Mouse (Mus musculus) hindbrain, embryonic 15.5 days (tissue): Measurements from ENCODE around the gene Gga3. TPM values are rescaled to one million over a fixed set of nuclear protein-coding genes. Genes with fewer than 3 reads are reported as not detected.

Experiments
- ATAC-seq: fragments of 200-750 bp; cut with Nextera tagmentation; 2 replicates; pipeline ENCODE4 v1.8.0; 2017; ENCODE audit warnings: low read depth, moderate number of reproducible peaks, moderate TSS enrichment; ENCODE audit not compliant: low FRiP score
- H3K27ac ChIP-seq: fragments of 300-500 bp; sonication (generic); replicated peaks from 2 replicates; pipeline ENCODE4 v1.5.1; 2015; ENCODE audit warnings: mild to moderate bottlenecking, inconsistent platforms
- H3K27me3 ChIP-seq: fragments of 300-500 bp; sonication (generic); 2 replicates; pipeline ENCODE4 v1.6.1; 2015; ENCODE audit warnings: control low read depth, inconsistent platforms
- H3K36me3 ChIP-seq: fragments of 300-500 bp; sonication (generic); 2 replicates; pipeline ENCODE4 v1.6.1; 2015; ENCODE audit warnings: control low read depth, inconsistent platforms
- H3K4me1 ChIP-seq: fragments of 300-500 bp; sonication (generic); replicated peaks from 2 replicates; pipeline ENCODE4 v1.6.1; 2015; ENCODE audit warnings: control low read depth, inconsistent platforms
- H3K4me2 ChIP-seq: fragments of 300-500 bp; sonication (generic); 2 replicates; pipeline ENCODE4 v1.6.1; 2015; ENCODE audit warnings: moderate library complexity, mild to moderate bottlenecking, inconsistent platforms
- H3K4me3 ChIP-seq: fragments of 300-500 bp; sonication (generic); 2 replicates; pipeline ENCODE4 v1.5.1; 2015; ENCODE audit warnings: mild to moderate bottlenecking, inconsistent platforms
- H3K9ac ChIP-seq: fragments of 300-500 bp; sonication (generic); 2 replicates; pipeline ENCODE4 v1.6.1; 2015; ENCODE audit warnings: inconsistent platforms
- H3K9me3 ChIP-seq: fragments of 300-500 bp; sonication (generic); 2 replicates; pipeline ENCODE4 v1.6.1; 2016; ENCODE audit warnings: control low read depth, inconsistent platforms
- WGBS: fragments of 180-500 bp; shearing (Covaris S2); methylation state at CpG from one replicate; pipeline ENCODE4 v1.1.7; 2015; 5-methylcytosine and 5-hydroxymethylcytosine counted together
- polyA plus RNA-seq: library from polyadenylated mRNA; unstranded; fragments of >200 nt; fragmentation: Nextera tagmentation; extraction: Ambion mirVana; gene quantifications from 2 replicates; pipeline ENCODE4 v1.2.1, GENCODE M21; 2015

Gga3 gene
- polyA plus RNA-seq, 1 experiment from 2014 or later, result 38.1 TPM

DNA sequence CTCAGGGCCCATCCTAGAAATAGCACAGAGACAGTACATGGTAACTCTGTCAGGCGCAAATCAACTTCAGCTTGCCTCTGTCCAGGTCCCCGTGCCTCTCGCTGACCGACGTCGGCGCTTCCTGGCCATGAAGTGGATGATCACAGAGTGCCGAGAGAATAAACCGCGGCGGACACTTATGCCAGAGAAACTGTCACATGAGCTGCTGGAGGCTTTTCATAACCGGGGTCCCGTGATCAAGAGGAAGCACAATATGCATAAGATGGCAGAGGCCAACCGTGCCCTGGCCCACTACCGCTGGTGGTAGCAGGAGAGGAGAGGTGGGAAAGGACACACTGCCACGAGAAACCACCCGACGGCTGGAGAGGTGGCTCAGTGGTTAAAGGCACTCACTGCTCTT, 2.9 kb upstream of the Gga3 start:
- 96% methylated on average over 18 of the region's 18 CpGs for WGBS
- no peak for ATAC-seq

DNA sequence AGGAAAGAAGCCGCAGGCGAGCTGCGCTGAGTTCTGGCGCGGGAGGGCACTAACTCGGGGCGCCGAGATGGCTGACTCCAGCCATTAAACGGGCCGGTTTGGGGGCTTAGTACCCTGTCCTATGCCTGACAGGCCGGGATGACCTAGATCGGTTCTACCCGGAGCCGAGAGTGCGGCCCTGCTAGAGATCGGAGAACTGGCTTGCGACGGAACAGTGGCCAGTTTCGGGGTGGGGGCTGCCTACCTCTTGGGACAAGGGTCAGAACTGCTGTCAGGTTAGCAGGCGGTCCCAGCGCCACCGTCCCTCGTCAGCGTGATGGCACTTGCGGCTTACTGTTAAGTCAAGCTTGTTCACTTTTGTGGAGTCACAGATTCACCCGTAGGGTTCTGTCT, 449 bp upstream of the Gga3 start:
- Histone ChIP-seq H3K4me1 (peaks cover 31% of the 10 kb centered on the region), H3K36me3 (peaks cover 27% of the 10 kb centered on the region), H3K4me3 (peak overlapping the region; percentile 72), H3K27ac (peak overlapping the region; percentile 97), H3K4me2 (peak overlapping the region; percentile 80), H3K9me3 (no peaks in the 10 kb centered on the region), H3K27me3 (no peaks in the 10 kb centered on the region), H3K9ac (peak overlapping the region; percentile 82)
- under 1% methylated on average over 26 of the region's 26 CpGs for WGBS
- ATAC-seq, result peak; percentile 29

More for the DNA sequence above, 2.9 kb upstream of the Gga3 start:
- Histone ChIP-seq H3K4me1 (peaks cover 33% of the 10 kb centered on the region), H3K4me3 (no peak overlapping the region), H3K27ac (no peak overlapping the region), H3K9ac (no peak overlapping the region), H3K9me3 (no peaks in the 10 kb centered on the region), H3K36me3 (peaks cover 29% of the 10 kb centered on the region), H3K4me2 (no peak overlapping the region), H3K27me3 (no peaks in the 10 kb centered on the region)

DNA sequence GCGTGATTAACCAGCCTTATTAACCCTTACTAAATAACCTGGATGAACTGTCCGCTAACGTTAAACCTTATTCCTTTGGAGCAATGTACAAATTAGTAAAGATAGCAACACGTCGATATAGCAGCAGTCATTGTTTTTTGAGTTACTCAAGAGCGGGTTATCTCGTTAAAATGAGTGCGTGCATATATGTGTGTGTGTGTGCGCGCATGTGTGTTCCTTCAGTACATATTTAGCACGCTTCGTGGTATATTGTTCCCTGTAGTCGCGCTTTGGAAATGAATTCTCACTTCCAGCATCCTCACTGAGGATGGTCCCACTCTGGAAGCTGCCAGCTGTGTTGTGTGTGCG, 749 bp downstream of the Gga3 start:
- Histone ChIP-seq H3K9ac (peak overlapping the region; percentile 82), H3K4me3 (peak overlapping the region; percentile 72), H3K4me1 (peaks cover 31% of the 10 kb centered on the region), H3K9me3 (no peaks in the 10 kb centered on the region), H3K4me2 (peak overlapping the region; percentile 80), H3K27ac (peak overlapping the region; percentile 97), H3K27me3 (no peaks in the 10 kb centered on the region), H3K36me3 (peaks cover 29% of the 10 kb centered on the region)
- no peak for ATAC-seq
- 5% methylated on average over 15 of the region's 15 CpGs for WGBS

DNA sequence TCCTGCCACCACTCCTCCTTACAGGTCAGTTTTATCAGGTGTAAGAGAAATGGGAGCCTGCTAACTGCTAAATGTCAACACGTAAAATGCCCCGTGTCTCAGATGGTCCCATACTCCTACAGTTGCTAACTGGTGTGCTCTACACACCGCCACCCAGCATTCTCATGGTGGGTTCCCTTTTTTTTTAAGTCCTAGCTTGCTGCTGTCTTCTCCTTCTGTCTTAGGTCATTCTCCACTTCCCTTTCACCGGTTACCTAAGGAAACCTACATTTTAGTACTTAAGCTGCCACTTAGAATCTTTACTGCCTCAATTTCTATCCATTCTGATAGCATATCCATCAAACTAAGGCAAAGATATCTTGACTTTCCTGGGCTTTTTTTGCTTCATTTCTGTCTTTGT, 2.7 kb downstream of the Gga3 start:
- WGBS, result 92% methylated on average over 4 of the region's 4 CpGs
- H3K9me3 ChIP-seq, result no peaks in the 10 kb centered on the region
- peaks cover 31% of the 10 kb centered on the region for H3K4me1 ChIP-seq
- H3K9ac ChIP-seq, result no peak overlapping the region
- no peak overlapping the region for H3K27ac ChIP-seq
- H3K27me3 ChIP-seq, result no peaks in the 10 kb centered on the region
- no peak overlapping the region for H3K4me3 ChIP-seq
- peaks cover 17% of the 10 kb centered on the region for H3K36me3 ChIP-seq
- ATAC-seq, result no peak
- H3K4me2 ChIP-seq, result no peak overlapping the region

DNA sequence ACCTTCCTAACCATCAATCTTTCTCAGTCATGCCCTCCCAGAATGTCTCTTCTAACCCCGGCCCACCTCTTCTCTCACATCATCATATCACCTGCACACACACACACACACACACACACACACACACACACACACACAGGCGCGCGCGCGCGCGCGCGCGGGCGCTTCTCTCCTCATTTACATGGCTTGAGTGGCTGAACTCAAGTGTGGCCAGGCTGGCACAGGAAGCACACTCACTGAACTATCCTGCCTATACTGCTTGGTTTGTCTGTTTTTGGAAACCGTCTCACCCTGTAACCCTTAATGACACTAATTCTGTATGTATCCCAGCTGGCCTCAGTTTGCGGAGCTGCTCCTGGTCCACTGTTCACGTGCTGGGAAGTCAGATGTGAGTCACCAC, 3.1 kb downstream of the Gga3 start:
- H3K4me3 ChIP-seq, result no peak overlapping the region
- no peaks in the 10 kb centered on the region for H3K27me3 ChIP-seq
- no peak overlapping the region for H3K4me2 ChIP-seq
- ATAC-seq, result no peak
- H3K9ac ChIP-seq, result no peak overlapping the region
- H3K9me3 ChIP-seq, result no peaks in the 10 kb centered on the region
- H3K27ac ChIP-seq, result no peak overlapping the region
- WGBS, result 97% methylated on average over 15 of the region's 15 CpGs
- peaks cover 13% of the 10 kb centered on the region for H3K36me3 ChIP-seq
- peaks cover 29% of the 10 kb centered on the region for H3K4me1 ChIP-seq

DNA sequence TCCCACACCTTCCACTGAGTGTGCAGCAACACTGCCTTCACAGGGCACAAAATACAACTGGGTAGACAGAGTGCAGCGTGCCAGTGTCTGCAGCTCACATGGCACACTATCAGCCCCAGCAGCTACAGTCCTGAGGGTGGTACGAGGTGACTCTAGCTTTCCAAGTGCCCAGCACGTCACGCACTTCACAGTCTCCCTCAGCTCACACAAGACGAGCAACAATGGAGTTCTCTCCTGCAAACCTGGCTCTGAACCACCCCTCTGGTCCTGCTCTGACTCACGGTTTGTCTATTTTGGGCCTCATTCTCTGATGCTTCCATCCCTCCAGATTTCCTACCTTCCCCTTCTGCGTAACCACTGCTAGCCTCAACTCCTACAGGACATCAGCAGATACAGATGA, 4.1 kb downstream of the Gga3 start:
- WGBS, result 93% methylated on average over 7 of the region's 7 CpGs
- peaks cover 19% of the 10 kb centered on the region for H3K4me1 ChIP-seq

DNA sequence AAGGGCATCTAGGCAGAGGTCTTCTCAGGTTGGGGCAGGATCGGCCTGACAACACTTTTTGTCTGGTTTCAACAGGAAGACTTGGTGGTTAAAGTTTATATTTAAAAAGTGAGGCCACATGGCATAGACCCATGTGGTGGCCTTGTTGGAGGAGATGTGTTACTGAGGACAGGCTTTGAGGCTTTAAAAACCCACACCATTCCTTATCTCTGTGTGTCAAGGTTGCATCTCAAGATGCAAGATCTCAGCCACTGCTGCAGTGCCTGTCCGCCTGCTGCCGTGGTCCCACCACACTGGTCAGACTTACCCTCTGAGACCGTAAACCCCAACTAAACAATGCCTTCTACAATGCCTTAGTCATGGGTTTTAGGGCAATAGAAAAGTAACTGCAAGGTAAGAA, 5.5 kb downstream of the Gga3 start:
- 94% methylated on average over 4 of the region's 4 CpGs for WGBS
- Histone ChIP-seq H3K4me1 (peaks cover 15% of the 10 kb centered on the region), H3K27me3 (no peaks in the 10 kb centered on the region), H3K4me3 (no peak overlapping the region), H3K9ac (no peak overlapping the region), H3K4me2 (no peak overlapping the region), H3K27ac (no peak overlapping the region), H3K9me3 (no peaks in the 10 kb centered on the region), H3K36me3 (peaks cover 30% of the 10 kb centered on the region)
- no peak for ATAC-seq

More for the DNA sequence above, 4.1 kb downstream of the Gga3 start:
- no peak for ATAC-seq
- Histone ChIP-seq H3K4me2 (no peak overlapping the region), H3K27ac (no peak overlapping the region), H3K9ac (no peak overlapping the region), H3K27me3 (no peaks in the 10 kb centered on the region), H3K36me3 (peaks cover 16% of the 10 kb centered on the region), H3K4me3 (no peak overlapping the region), H3K9me3 (no peaks in the 10 kb centered on the region)

DNA sequence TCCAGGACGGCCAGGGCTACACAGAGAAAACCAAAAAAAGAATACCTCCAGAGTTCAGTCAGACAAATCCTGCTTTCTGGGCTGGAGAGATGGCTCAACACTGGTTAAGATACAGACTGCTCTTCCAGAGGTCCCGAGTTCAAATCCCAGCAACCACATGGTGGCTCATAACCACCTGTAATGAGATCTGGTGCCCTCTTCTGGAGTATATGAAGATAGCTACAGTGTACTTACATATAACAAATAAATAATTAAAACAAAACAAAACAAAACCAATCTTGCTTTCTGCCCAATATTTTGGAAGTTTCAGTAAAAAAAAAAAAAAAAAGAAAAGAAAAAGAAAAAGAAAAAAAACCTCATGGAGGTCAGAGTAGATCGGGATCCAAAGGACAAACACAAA, 8.6 kb downstream of the Gga3 start:
- no peak overlapping the region for H3K9ac ChIP-seq
- ATAC-seq, result no peak
- 97% methylated on average over 3 of the region's 3 CpGs for WGBS
- H3K27ac ChIP-seq, result no peak overlapping the region
- no peaks in the 10 kb centered on the region for H3K9me3 ChIP-seq
- H3K36me3 ChIP-seq, result peaks cover 59% of the 10 kb centered on the region
- no peak overlapping the region for H3K4me3 ChIP-seq
- no peaks in the 10 kb centered on the region for H3K4me1 ChIP-seq
- H3K27me3 ChIP-seq, result no peaks in the 10 kb centered on the region
- no peak overlapping the region for H3K4me2 ChIP-seq

DNA sequence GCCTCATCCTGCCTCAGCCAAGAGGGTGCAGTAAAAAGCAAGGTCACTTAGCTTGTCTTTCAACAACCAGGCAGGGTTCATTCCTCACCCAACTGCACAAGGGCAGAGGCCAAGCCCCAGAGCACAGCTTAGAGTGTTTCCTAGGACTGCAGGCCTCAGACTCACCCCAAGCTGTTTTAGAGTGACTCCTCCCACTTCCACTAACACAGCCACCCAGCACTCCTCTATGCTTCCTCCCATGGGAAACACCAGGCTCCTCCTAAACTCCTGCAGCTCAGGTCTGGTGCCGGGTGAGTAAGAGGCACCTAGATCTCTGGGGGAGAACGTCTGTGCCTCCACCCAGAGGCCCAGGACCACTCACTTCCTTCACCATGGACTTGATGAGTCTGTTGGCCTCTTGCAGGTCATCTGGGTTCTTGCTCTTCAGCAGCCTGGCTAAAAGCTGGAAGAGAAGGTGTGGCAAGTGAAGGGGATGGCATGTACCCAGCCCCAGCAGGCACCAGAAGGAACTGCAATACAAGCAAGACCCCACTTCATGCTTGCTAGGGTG, 13.2 kb downstream of the Gga3 start:
- Histone ChIP-seq H3K9ac (no peak overlapping the region), H3K27me3 (no peaks in the 10 kb centered on the region), H3K36me3 (peaks cover 90% of the 10 kb centered on the region), H3K27ac (no peak overlapping the region), H3K4me3 (no peak overlapping the region), H3K9me3 (no peaks in the 10 kb centered on the region), H3K4me2 (no peak overlapping the region), H3K4me1 (no peaks in the 10 kb centered on the region)
- WGBS, result 85% methylated on average over 2 of the region's 2 CpGs
- ATAC-seq, result no peak

DNA sequence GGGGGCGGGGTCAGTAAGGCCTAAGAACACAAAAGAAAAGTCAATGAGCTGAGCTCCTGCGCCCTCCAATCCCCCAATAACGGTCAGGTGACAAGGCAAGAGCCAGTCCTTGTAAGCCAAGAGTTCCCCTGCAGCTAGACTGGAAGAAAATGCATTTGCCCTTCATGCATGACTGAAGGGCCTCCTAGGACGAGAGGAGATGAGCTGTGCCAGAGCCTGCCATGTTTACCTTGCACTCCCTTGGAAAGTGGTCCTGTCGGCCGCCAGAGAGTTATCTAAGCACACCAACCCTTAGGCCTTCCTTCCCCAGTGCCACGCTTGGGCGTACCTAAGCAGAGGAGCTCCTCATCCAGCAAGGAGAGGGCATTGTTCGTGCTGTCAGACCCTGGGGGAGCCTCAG, 15.9 kb downstream of the Gga3 start:
- Histone ChIP-seq H3K27ac (no peak overlapping the region), H3K36me3 (peaks cover 94% of the 10 kb centered on the region), H3K9me3 (no peaks in the 10 kb centered on the region), H3K4me1 (no peaks in the 10 kb centered on the region), H3K4me3 (no peak overlapping the region), H3K9ac (no peak overlapping the region), H3K27me3 (no peaks in the 10 kb centered on the region), H3K4me2 (no peak overlapping the region)
- no peak; the same call in 1 of the 2 replicates for ATAC-seq
- 83% methylated on average over 9 of the region's 9 CpGs for WGBS

DNA sequence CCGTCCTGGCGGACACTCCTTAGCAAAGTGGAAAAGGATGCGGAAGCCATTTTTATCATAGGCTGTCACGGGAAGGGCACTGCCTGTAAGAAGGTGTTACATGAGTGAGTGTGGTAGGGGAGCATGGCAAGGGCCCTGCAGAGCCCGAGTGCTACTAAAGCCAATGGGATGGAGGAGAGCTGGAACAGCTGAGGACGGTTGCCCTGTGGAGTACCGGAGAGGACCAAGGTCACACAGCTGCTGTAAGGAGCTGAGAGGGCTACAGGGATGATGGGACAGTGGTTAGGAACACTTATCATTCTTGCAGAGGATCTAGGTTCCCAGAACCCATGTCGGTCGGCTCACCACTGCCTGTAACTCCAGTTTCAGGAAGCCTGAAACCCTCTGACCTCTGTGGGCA, 17.4 kb downstream of the Gga3 start:
- Histone ChIP-seq H3K4me2 (no peak overlapping the region), H3K9me3 (no peaks in the 10 kb centered on the region), H3K36me3 (peaks cover 96% of the 10 kb centered on the region), H3K27me3 (no peaks in the 10 kb centered on the region), H3K9ac (no peak overlapping the region), H3K4me1 (no peaks in the 10 kb centered on the region), H3K27ac (no peak overlapping the region), H3K4me3 (no peak overlapping the region)
- ATAC-seq, result no peak
- 92% methylated on average over 9 of the region's 9 CpGs for WGBS

DNA sequence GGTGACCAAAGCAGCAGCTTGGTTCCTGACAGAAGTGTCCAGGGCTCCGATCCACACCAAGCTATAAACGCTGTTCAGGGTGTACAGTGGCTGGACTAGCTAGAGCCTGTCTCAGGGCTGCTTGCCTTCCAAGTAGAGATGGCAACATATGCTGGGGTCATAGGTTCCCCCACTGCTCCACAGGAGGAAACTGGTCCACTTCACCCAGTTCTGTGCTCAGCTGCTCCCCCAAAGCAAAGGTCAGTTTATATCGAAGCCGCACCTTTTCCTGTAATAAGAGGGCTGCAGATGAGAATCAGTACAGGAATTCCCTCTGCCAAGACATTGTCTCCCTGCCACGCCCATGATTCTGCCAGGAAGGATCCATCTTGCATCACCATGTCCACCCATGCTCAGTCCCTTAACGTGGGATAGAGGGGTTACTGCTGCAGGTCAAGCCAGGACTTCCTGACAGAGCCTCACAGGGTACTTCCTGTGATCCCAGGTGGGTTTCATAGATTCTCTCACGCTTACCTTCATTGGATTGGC, 18.2 kb downstream of the Gga3 start:
- Histone ChIP-seq H3K4me1 (no peaks in the 10 kb centered on the region), H3K27ac (no peak overlapping the region), H3K9ac (no peak overlapping the region), H3K4me3 (no peak overlapping the region), H3K4me2 (no peak overlapping the region), H3K27me3 (no peaks in the 10 kb centered on the region), H3K9me3 (no peaks in the 10 kb centered on the region), H3K36me3 (peaks cover 96% of the 10 kb centered on the region)
- WGBS, result 91% methylated on average over 7 of the region's 7 CpGs
- ATAC-seq, result no peak
